Mouse (Mus musculus): ENCODE results near the gene Ly6g6e. TPM values are rescaled to one million over a fixed set of nuclear protein-coding genes. Genes with fewer than 3 reads are reported as not detected.

Ly6g6e gene
- under 1 TPM in 1 of 2 experiments, not detected in 1; 0.15 TPM for polyA plus RNA-seq (2017; shearing (Covaris generic))

GRCm38 (mm10) chr17:35076507-35077176 lies at the start of gene Ly6g6e:
TSS of gene Ly6g6e (plus strand) at chr17:35076902.

GRCm38 (mm10) chr17:35027277-35028068 lies 49.2 kb upstream of the Ly6g6e start, which contains the start of gene Sapcd1:
TSS of gene Sapcd1 (minus strand) at chr17:35028016.

GRCm38 (mm10) chr17:35046681-35047455 lies 29.8 kb upstream of the Ly6g6e start, which contains the start of gene Msh5:
TSS of gene Msh5 (minus strand) at chr17:35046745.

GRCm38 (mm10) chr17:35049561-35050016 lies 27.1 kb upstream of the Ly6g6e start, which contains the start of gene Clic1:
TSS of gene Clic1 (plus strand) at chr17:35049966.

GRCm38 (mm10) chr17:35058911-35059892 lies 17.5 kb upstream of the Ly6g6e start, which contains the start of gene Ddah2:
TSS of gene Ddah2 (plus strand) at chr17:35059035.

GRCm38 (mm10) chr17:35064951-35065947 lies 11.5 kb upstream of the Ly6g6e start, which contains the start of gene Ly6g6c:
TSS of gene Ly6g6c (plus strand) at chr17:35065388.

GRCm38 (mm10) chr17:35066084-35066483 lies 10.6 kb upstream of the Ly6g6e start, which contains the start of gene Mpig6b:
TSS of gene Mpig6b (minus strand) at chr17:35066184.

GRCm38 (mm10) chr17:35077786-35078233 lies 1.1 kb downstream of the Ly6g6e start, which contains the start of gene Ly6g6d:
TSS of gene Ly6g6d (minus strand) at chr17:35078065.

GRCm38 (mm10) chr17:35085208-35085865 lies 8.6 kb downstream of the Ly6g6e start, which contains the start of gene Ly6g6f:
TSS of gene Ly6g6f (minus strand) at chr17:35085610.

GRCm38 (mm10) chr17:35088825-35089644 lies 12.3 kb downstream of the Ly6g6e start, which contains the start of gene Abhd16a:
TSS of gene Abhd16a (plus strand) at chr17:35089263.

GRCm38 (mm10) chr17:35108097-35108496 lies 31.4 kb downstream of the Ly6g6e start, which contains the start of gene Ly6g5c:
TSS of gene Ly6g5c (plus strand) at chr17:35108279.

GRCm38 (mm10) chr17:35115046-35116019 lies 38.6 kb downstream of the Ly6g6e start, which contains the start of gene Ly6g5b:
TSS of gene Ly6g5b (minus strand) at chr17:35115428.

GRCm38 (mm10) chr17:35121143-35121799 lies 44.6 kb downstream of the Ly6g6e start, which contains the start of gene Gpank1:
TSS of gene Gpank1 (plus strand) at chr17:35121455.

GRCm38 (mm10) chr17:35121871-35122303 lies 45.2 kb downstream of the Ly6g6e start, which contains the start of gene Csnk2b:
TSS of gene Csnk2b (minus strand) at chr17:35122053.

GRCm38 (mm10) chr17:35126206-35126611 lies 49.5 kb downstream of the Ly6g6e start, which contains the start of gene D17H6S53E:
TSS of gene D17H6S53E (plus strand) at chr17:35126373.

Measured in activated CD4-positive, CD25-positive, alpha-beta regulatory T cell (primary cell).